Mouse (Mus musculus) E14TG2a.4 (cell line): Measurements from ENCODE around the gene Ceacam13.
"Not testable (repeated sequence)": the region's sequence is repeated elsewhere in the genome, so short reads cannot be mapped to it uniquely, and the experiment has no call there.

Experiments
- H3K27me3 ChIP-seq: 2 replicates; pipeline ENCODE4 v1.6.1; 2014; ENCODE audit warnings: low read length, control low read depth; ENCODE audit not compliant: insufficient read depth
- H3K36me3 ChIP-seq: 2 replicates; pipeline ENCODE4 v1.6.1; 2014; ENCODE audit warnings: low read length, control low read depth; ENCODE audit not compliant: insufficient read depth
- H3K4me1 ChIP-seq: replicated peaks from 2 replicates; pipeline ENCODE4 v1.6.1; 2014; ENCODE audit warnings: low read depth, low read length, control low read depth
- H3K4me3 ChIP-seq: replicated peaks from 2 replicates; pipeline ENCODE4 v1.5.1; 2014; ENCODE audit warnings: mild to moderate bottlenecking, low read length
- H3K9me3 ChIP-seq: 2 replicates; pipeline ENCODE4 v1.6.1; 2014; ENCODE audit warnings: low read length, control low read depth
- CTCF ChIP-seq: conservative IDR thresholded peaks from 2 replicates; pipeline ENCODE4 v1.5.1; 2014; ENCODE audit warnings: low read length
- NANOG ChIP-seq: IDR thresholded peaks from 2 replicates; pipeline ENCODE4 v1.6.1; 2014; ENCODE audit warnings: borderline replicate concordance, low read length, mixed read lengths
- POU5F1 ChIP-seq: IDR thresholded peaks from 2 replicates; pipeline ENCODE4 v1.6.1; 2014; ENCODE audit warnings: low read length, borderline replicate concordance

Ceacam13 gene

GRCm38 (mm10) chr7:18009589-18009988 is at the start of gene Ceacam13:
Ceacam13 (plus strand) TSS chr7:18009889.
- H3K4me1 ChIP-seq, result peaks cover 8% of the 10 kb centered on the region
- no peaks in the 10 kb centered on the region for H3K36me3 ChIP-seq
- no peak within 1 kb of the TSS for H3K4me3 ChIP-seq
- H3K27me3 ChIP-seq, result no peaks in the 10 kb centered on the region
- TF ChIP-seq POU5F1 (no peak), NANOG (no peak), CTCF (no peak)
- H3K9me3 ChIP-seq, result peaks cover 2% of the 10 kb centered on the region; the same call in 1 of the 2 replicates

- Histone ChIP-seq H3K4me1 (no peaks in the 10 kb centered on the region), H3K9me3 (no peaks in the 10 kb centered on the region), H3K4me3 (no peak within 1 kb of the TSS), H3K36me3 (no peaks in the 10 kb centered on the region), H3K27me3 (no peaks in the 10 kb centered on the region)
- no peak for TF ChIP-seq POU5F1
- no peak for TF ChIP-seq CTCF
- TF ChIP-seq NANOG, result no peak
These were observed 37.9 kb upstream of the Ceacam13 start, which contains the start of gene Ceacam11 for GRCm38 (mm10) chr7:17971824-17972223. Ceacam11 (plus strand) TSS chr7:17972124.

- H3K9me3 ChIP-seq, result peaks cover 18% of the 10 kb centered on the region
- TF ChIP-seq NANOG, result peak; percentile 82
- not testable (repeated sequence) for H3K4me3 ChIP-seq, H3K27me3 ChIP-seq, H3K36me3 ChIP-seq, H3K4me1 ChIP-seq
These were observed 8.6 kb upstream of the Ceacam13 start for GRCm38 (mm10) chr7:18001131-18001530.

- TF ChIP-seq POU5F1 (no peak), CTCF (no peak), NANOG (no peak)
- Histone ChIP-seq H3K4me3 (no peak within 1 kb of the TSS), H3K4me1 (no peaks in the 10 kb centered on the region), H3K27me3 (no peaks in the 10 kb centered on the region), H3K9me3 (no peaks in the 10 kb centered on the region), H3K36me3 (no peaks in the 10 kb centered on the region)
These were observed 55.9 kb downstream of the Ceacam13 start, which contains the start of gene Ceacam12 for GRCm38 (mm10) chr7:18065629-18066028. Ceacam12 (plus strand) TSS chr7:18065929.
